Mouse (Mus musculus) lung, embryonic 15.5 days (tissue): Measurements from ENCODE around the gene Gli2. TPM values are rescaled to one million over a fixed set of nuclear protein-coding genes. Genes with fewer than 3 reads are reported as not detected.

Experiments
- ATAC-seq: fragments of 200-750 bp; cut with Nextera tagmentation; 2 replicates; pipeline ENCODE4 v1.8.0; 2017; ENCODE audit warnings: moderate number of reproducible peaks, borderline replicate concordance; ENCODE audit not compliant: low FRiP score, low TSS enrichment; ENCODE audit errors: extremely low read depth
- H3K27ac ChIP-seq: fragments of 300-500 bp; sonication (generic); 2 replicates; pipeline ENCODE4 v1.5.1; 2015; ENCODE audit warnings: moderate library complexity, mild to moderate bottlenecking, inconsistent platforms
- H3K27me3 ChIP-seq: fragments of 300-500 bp; sonication (generic); 2 replicates; pipeline ENCODE4 v1.6.1; 2015; ENCODE audit warnings: inconsistent platforms
- H3K36me3 ChIP-seq: fragments of 300-500 bp; sonication (generic); 2 replicates; pipeline ENCODE4 v1.6.1; 2015; ENCODE audit warnings: inconsistent platforms
- H3K4me1 ChIP-seq: fragments of 300-500 bp; sonication (generic); 2 replicates; pipeline ENCODE4 v1.6.1; 2015; ENCODE audit warnings: inconsistent platforms
- H3K4me2 ChIP-seq: fragments of 300-500 bp; sonication (generic); 2 replicates; pipeline ENCODE4 v1.6.1; 2015; ENCODE audit warnings: inconsistent platforms, mild to moderate bottlenecking, moderate library complexity
- H3K4me3 ChIP-seq: fragments of 300-500 bp; sonication (generic); 2 replicates; pipeline ENCODE4 v1.5.1; 2015; ENCODE audit warnings: mild to moderate bottlenecking, inconsistent platforms
- H3K9ac ChIP-seq: fragments of 300-500 bp; sonication (generic); 2 replicates; pipeline ENCODE4 v1.6.1; 2015; ENCODE audit warnings: inconsistent platforms
- H3K9me3 ChIP-seq: fragments of 300-500 bp; sonication (generic); 2 replicates; pipeline ENCODE4 v1.6.1; 2016; ENCODE audit warnings: inconsistent platforms
- WGBS: fragments of 180-500 bp; shearing (Covaris S2); methylation state at CpG from one replicate; pipeline ENCODE4 v1.1.7; 2015; 5-methylcytosine and 5-hydroxymethylcytosine counted together
- polyA plus RNA-seq: library from polyadenylated mRNA; unstranded; fragments of >200 nt; fragmentation: Nextera tagmentation; extraction: Ambion mirVana; gene quantifications from 2 replicates; pipeline ENCODE4 v1.2.1, GENCODE M21; 2015

Gli2 gene
- polyA plus RNA-seq, 1 experiment from 2014 or later, result 7.5 TPM

GRCm38 (mm10) chr1:119025647-119026358 lies 27.6 kb downstream of the Gli2 start:
- Histone ChIP-seq H3K4me3 (no peak overlapping the region), H3K27ac (peak overlapping the region; percentile 67), H3K27me3 (no peaks in the 10 kb centered on the region), H3K9ac (no peak overlapping the region), H3K36me3 (no peaks in the 10 kb centered on the region), H3K9me3 (no peaks in the 10 kb centered on the region), H3K4me2 (no peak overlapping the region), H3K4me1 (peaks cover 27% of the 10 kb centered on the region)
- WGBS, result 24% methylated on average over 8 of the region's 8 CpGs
- peak; percentile 73 for ATAC-seq

- 48% methylated on average over 1 of the region's 1 CpGs for WGBS
- H3K9me3 ChIP-seq, result no peaks in the 10 kb centered on the region
- H3K9ac ChIP-seq, result no peak overlapping the region
- H3K36me3 ChIP-seq, result no peaks in the 10 kb centered on the region
- H3K4me2 ChIP-seq, result no peak overlapping the region
- ATAC-seq, result no peak
- no peak overlapping the region for H3K4me3 ChIP-seq
- peak overlapping the region; percentile 41; the same call in 1 of the 2 replicates for H3K27ac ChIP-seq
- H3K4me1 ChIP-seq, result peaks cover 27% of the 10 kb centered on the region
- H3K27me3 ChIP-seq, result no peaks in the 10 kb centered on the region
Measured at GRCm38 (mm10) chr1:119022311-119022710, 31.1 kb downstream of the Gli2 start.

GRCm38 (mm10) chr1:119020092-119020491 lies 33.3 kb downstream of the Gli2 start:
- no peaks in the 10 kb centered on the region for H3K9me3 ChIP-seq
- no peak overlapping the region for H3K9ac ChIP-seq
- no peak overlapping the region for H3K4me2 ChIP-seq
- no peak overlapping the region for H3K4me3 ChIP-seq
- H3K27me3 ChIP-seq, result no peaks in the 10 kb centered on the region
- H3K36me3 ChIP-seq, result no peaks in the 10 kb centered on the region
- peaks cover 12% of the 10 kb centered on the region for H3K4me1 ChIP-seq
- 91% methylated on average over 2 of the region's 2 CpGs for WGBS
- ATAC-seq, result no peak
- no peak overlapping the region for H3K27ac ChIP-seq

GRCm38 (mm10) chr1:119019056-119019455 lies 34.4 kb downstream of the Gli2 start:
- Histone ChIP-seq H3K4me2 (no peak overlapping the region), H3K9me3 (no peaks in the 10 kb centered on the region), H3K4me3 (no peak overlapping the region), H3K9ac (no peak overlapping the region), H3K36me3 (no peaks in the 10 kb centered on the region), H3K4me1 (peaks cover 12% of the 10 kb centered on the region), H3K27ac (no peak overlapping the region), H3K27me3 (no peaks in the 10 kb centered on the region)
- ATAC-seq, result no peak

- ATAC-seq, result no peak
- no peaks in the 10 kb centered on the region for H3K27me3 ChIP-seq
- no peak overlapping the region for H3K27ac ChIP-seq
Measured at GRCm38 (mm10) chr1:119016866-119017265, 36.6 kb downstream of the Gli2 start.

DNA sequence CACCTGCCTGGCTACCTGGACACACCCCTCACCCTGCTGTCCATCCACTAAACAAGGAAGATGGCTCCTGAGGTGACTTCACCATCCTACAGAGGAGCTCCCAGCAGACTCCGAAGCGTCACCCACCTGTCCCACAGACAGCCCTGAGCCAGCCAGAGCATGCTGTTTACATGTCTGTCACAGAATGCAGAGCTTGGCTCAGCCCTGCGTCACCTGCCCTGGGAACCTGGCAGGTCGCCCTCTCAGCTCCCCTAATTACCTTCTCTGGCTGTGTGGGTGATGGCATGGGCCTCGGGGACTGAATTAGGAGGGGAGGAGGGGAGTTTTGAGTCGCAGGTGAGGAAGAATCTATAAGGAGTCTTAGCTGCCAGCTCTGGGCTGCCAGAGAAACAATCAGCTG lies 38.3 kb downstream of the Gli2 start:
- no peaks in the 10 kb centered on the region for H3K27me3 ChIP-seq
- H3K9me3 ChIP-seq, result no peaks in the 10 kb centered on the region
- H3K4me3 ChIP-seq, result no peak overlapping the region
- no peaks in the 10 kb centered on the region for H3K36me3 ChIP-seq
- ATAC-seq, result no peak
- 62% methylated on average over 6 of the region's 6 CpGs for WGBS
- no peak overlapping the region for H3K27ac ChIP-seq
- H3K4me1 ChIP-seq, result no peaks in the 10 kb centered on the region
- H3K9ac ChIP-seq, result no peak overlapping the region
- no peak overlapping the region for H3K4me2 ChIP-seq

More at GRCm38 (mm10) chr1:119016866-119017265, 36.6 kb downstream of the Gli2 start:
- no peaks in the 10 kb centered on the region for H3K36me3 ChIP-seq
- no peaks in the 10 kb centered on the region for H3K9me3 ChIP-seq
- H3K4me3 ChIP-seq, result no peak overlapping the region
- WGBS, result 56% methylated on average over 3 of the region's 3 CpGs
- H3K9ac ChIP-seq, result no peak overlapping the region
- H3K4me2 ChIP-seq, result no peak overlapping the region
- H3K4me1 ChIP-seq, result no peaks in the 10 kb centered on the region

DNA sequence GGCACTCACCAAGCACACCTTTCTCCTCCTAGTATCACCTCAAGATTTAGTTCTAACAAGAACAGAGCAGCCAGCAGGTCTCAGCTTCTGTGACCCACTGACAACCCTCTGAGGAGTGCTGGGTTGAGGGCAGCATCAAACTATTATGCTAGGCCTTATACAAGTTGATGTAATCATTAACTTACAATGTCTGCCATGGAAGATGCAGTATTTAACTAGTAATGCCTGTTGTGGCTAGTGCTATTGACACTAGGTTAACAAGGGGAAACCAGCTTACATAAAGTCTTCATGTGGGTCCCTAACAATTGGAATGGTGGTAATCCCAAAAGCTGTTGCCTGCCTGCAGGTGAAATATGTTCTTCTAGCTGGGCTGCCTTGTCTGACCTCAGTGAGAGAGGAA lies 44.5 kb downstream of the Gli2 start:
- H3K36me3 ChIP-seq, result no peaks in the 10 kb centered on the region
- no peaks in the 10 kb centered on the region for H3K4me1 ChIP-seq
- H3K27me3 ChIP-seq, result no peaks in the 10 kb centered on the region
- no peak for ATAC-seq
- no peak overlapping the region for H3K4me2 ChIP-seq
- H3K4me3 ChIP-seq, result no peak overlapping the region
- no peak overlapping the region for H3K27ac ChIP-seq
- H3K9me3 ChIP-seq, result no peaks in the 10 kb centered on the region
- no peak overlapping the region for H3K9ac ChIP-seq

DNA sequence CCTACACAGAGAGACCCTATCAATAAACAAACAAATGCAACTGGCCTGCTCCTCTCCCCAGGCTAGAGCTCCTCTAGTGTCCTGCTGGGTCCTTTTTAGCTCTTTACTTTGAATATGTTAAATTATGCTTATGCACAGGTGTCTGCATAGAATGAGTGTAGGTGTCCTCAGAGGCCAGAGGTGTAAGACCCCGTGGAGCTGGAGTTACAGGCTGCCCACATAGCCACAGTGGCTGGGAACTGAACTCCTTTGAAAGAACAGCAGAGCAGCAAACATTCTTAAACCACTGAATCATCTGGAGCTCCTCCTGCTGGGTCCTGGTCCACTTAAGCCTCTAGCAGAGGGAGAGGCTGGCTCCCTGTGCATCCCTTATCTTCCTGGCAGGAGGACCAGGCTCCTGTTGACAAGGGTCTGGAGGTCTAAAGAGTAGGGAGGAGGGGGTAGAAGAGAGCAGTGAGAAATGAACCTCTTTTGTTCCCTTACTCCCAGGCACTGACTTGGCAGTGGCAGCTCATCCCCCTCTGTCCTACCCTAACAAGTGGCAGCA lies 49.5 kb downstream of the Gli2 start:
- Histone ChIP-seq H3K36me3 (no peaks in the 10 kb centered on the region), H3K9ac (no peak overlapping the region), H3K4me3 (no peak overlapping the region), H3K27me3 (no peaks in the 10 kb centered on the region), H3K4me1 (no peaks in the 10 kb centered on the region), H3K4me2 (no peak overlapping the region), H3K9me3 (no peaks in the 10 kb centered on the region), H3K27ac (no peak overlapping the region)
- WGBS, result 18% methylated on average over 1 of the region's 1 CpGs
- ATAC-seq, result no peak

DNA sequence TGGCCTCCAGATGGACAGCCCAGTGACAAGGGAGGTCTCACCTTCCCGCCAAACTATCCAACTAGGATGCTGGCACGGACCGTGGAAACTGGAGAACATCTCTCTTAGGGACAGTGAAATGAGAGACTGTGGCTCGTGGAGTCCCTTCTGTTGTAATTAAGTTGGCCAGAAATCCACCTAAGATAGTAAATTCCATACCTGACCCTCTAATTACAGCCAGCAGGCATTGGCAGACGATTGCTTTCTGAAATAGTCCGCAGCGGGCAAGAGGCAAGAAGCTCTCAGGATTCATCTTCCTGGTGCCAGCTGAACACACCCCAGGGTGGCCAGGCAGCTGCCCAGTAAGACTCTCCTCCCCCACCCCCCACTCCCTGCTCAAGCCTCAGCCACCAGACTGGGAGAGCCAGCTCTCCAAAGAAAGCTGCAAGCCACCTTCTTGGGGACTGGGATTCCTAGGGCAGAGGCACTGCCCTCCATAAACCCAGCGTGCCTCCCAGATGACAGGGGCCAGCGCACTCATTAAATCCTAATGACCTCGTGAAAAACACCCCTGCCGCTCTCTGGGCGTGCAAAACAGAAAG lies 51.9 kb downstream of the Gli2 start:
- Histone ChIP-seq H3K36me3 (no peaks in the 10 kb centered on the region), H3K4me2 (no peak overlapping the region), H3K9ac (no peak overlapping the region)

DNA sequence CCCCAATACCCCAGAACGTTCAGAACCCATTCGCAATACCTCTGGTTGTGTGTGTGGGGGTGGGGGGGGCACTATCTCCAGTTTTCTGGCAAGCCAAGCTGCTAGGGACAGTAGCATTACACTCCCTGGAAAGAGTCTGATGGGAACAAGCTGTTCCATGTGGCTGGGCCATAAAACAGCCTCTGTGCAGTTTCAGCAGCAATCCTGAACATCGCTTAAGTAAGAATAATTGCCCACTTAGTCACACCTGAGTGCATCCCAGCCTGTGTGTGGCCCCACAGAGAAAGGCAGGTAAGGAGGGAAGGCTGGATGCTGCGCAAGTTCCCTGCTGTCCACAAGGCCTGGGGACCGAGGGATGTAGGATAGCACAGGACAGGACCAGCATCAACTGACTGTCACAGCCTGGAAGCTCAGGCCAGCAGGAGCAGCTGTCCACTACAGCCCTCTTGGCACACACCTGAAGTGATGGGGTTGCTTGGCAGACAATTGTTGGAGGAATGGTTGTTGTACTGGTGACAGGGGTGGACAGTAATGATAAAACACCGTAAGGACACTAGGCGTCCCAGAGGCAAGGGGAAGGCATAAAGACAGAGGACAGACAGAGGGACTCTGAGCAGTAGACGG lies 58.8 kb downstream of the Gli2 start:
- no peak overlapping the region for H3K4me3 ChIP-seq
- H3K27me3 ChIP-seq, result no peaks in the 10 kb centered on the region
- no peak overlapping the region for H3K4me2 ChIP-seq
- no peak overlapping the region for H3K9ac ChIP-seq
- no peaks in the 10 kb centered on the region for H3K36me3 ChIP-seq
- no peaks in the 10 kb centered on the region for H3K9me3 ChIP-seq
- 82% methylated on average over 8 of the region's 8 CpGs for WGBS
- no peaks in the 10 kb centered on the region for H3K4me1 ChIP-seq
- ATAC-seq, result no peak
- H3K27ac ChIP-seq, result no peak overlapping the region

More for the DNA sequence above, 51.9 kb downstream of the Gli2 start:
- Histone ChIP-seq H3K27ac (no peak overlapping the region), H3K27me3 (no peaks in the 10 kb centered on the region), H3K4me1 (no peaks in the 10 kb centered on the region), H3K9me3 (no peaks in the 10 kb centered on the region), H3K4me3 (no peak overlapping the region)
- no peak for ATAC-seq
- WGBS, result 70% methylated on average over 12 of the region's 12 CpGs

GRCm38 (mm10) chr1:118993775-118994174 lies 59.6 kb downstream of the Gli2 start:
- Histone ChIP-seq H3K27me3 (no peaks in the 10 kb centered on the region), H3K9ac (no peak overlapping the region), H3K36me3 (no peaks in the 10 kb centered on the region), H3K4me2 (no peak overlapping the region), H3K9me3 (no peaks in the 10 kb centered on the region), H3K27ac (no peak overlapping the region), H3K4me3 (no peak overlapping the region), H3K4me1 (0 out of 2 replicates have a peak, but pooled peaks cover 2% of the 10 kb centered on the region)
- 42% methylated on average over 5 of the region's 5 CpGs for WGBS
- no peak for ATAC-seq

- 42% methylated on average over 6 of the region's 6 CpGs for WGBS
- Histone ChIP-seq H3K4me2 (no peak overlapping the region), H3K27me3 (0 out of 2 replicates have a peak, but pooled peaks cover 4% of the 10 kb centered on the region), H3K4me1 (peaks cover 27% of the 10 kb centered on the region), H3K36me3 (no peaks in the 10 kb centered on the region), H3K9me3 (no peaks in the 10 kb centered on the region), H3K4me3 (no peak overlapping the region), H3K27ac (no peak overlapping the region), H3K9ac (no peak overlapping the region)
- ATAC-seq, result no peak
Measured at GRCm38 (mm10) chr1:118988331-118988730, 65.1 kb downstream of the Gli2 start.
